Mouse (Mus musculus): Measurements from ENCODE around the gene Cryzl2.

DNA sequence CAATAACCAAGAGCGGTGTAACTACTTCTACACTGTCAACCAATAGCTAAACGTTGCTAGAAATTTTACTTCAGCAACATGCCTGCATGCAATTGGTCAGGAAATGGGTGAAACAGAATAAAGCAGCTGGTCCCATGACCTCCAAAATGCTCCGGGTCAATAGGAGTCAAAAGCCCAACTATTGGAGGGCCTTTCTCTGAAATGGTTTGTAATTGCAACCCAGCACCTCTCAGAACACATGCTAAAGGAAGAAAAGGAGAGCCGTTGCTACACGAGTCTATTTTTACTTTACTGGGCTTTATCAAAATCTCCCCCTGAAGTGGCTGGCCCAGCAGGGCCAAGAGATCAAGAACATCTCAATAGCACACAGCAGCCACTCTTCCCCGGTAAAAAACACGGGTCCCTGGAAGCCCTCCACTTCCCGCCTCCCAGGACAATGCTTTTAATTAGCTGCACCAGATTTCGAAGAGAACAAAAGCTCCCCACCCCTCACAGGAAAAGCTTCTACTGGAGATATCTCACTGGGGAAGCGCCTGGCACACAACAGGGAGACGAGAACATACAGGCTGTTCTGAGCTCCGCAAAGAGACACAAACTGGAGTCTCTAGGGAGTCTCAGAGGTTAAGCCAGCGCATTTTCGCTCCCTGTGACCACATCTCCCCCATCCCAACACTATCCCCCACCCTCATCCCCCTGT lies 15.2 kb upstream of the Cryzl2 start:
- TF ChIP-seq HCFC1 (IDR thresholded peaks at IDR 0.05; ENCODE audit: borderline replicate concordance, insufficient read depth, low read length) (no peak), MAFK (IDR thresholded peaks at IDR 0.05; ENCODE audit: insufficient read depth, low read depth, low read length) (no peak), ZC3H11A (IDR thresholded peaks at IDR 0.05; ENCODE audit: borderline replicate concordance, low read depth, low read length) (no peak)

All from ES-E14 (cell line).